Mouse (Mus musculus) midbrain, postnatal 0 days (tissue): ENCODE results near the gene Reep3. TPM values are rescaled to one million over a fixed set of nuclear protein-coding genes. Genes with fewer than 3 reads are reported as not detected.
A peak's percentile ranks its signal among the peaks of the same experiment; 100 is the strongest.

Experiments
- ATAC-seq: fragments of 200-750 bp; cut with Nextera tagmentation; 2 replicates; pipeline ENCODE4 v1.8.0; 2017; ENCODE audit warnings: moderate number of reproducible peaks, mild to moderate bottlenecking, moderate TSS enrichment, moderate library complexity; ENCODE audit not compliant: low FRiP score
- DNase-seq: peaks from one replicate; pipeline ENCODE4 v3.0.0-alpha.2; 2015; ENCODE audit warnings: low spot score
- H3K27ac ChIP-seq: fragments of 300-500 bp; sonication (generic); 2 replicates; pipeline ENCODE4 v1.5.1; 2014; ENCODE audit warnings: low read depth, mild to moderate bottlenecking, low read length, mixed read lengths
- H3K27me3 ChIP-seq: fragments of 300-500 bp; sonication (generic); 2 replicates; pipeline ENCODE4 v1.6.1; 2014; ENCODE audit warnings: low read length, control low read depth, mixed read lengths; ENCODE audit not compliant: insufficient read depth
- H3K36me3 ChIP-seq: fragments of 300-500 bp; sonication (generic); 2 replicates; pipeline ENCODE4 v1.6.1; 2014; ENCODE audit warnings: low read length, control low read depth, mixed read lengths; ENCODE audit not compliant: insufficient read depth
- H3K4me1 ChIP-seq: fragments of 300-500 bp; sonication (generic); 2 replicates; pipeline ENCODE4 v1.6.1; 2014; ENCODE audit warnings: mild to moderate bottlenecking, control low read depth, antibody characterized with exemption, low read length, mixed read lengths; ENCODE audit not compliant: insufficient read depth
- H3K4me2 ChIP-seq: fragments of 300-500 bp; sonication (generic); 2 replicates; pipeline ENCODE4 v1.6.1; 2014; ENCODE audit warnings: low read depth, mild to moderate bottlenecking, low read length, mixed read lengths; ENCODE audit not compliant: poor library complexity, severe bottlenecking
- H3K4me3 ChIP-seq: fragments of 300-500 bp; sonication (generic); 2 replicates; pipeline ENCODE4 v1.5.1; 2014; ENCODE audit warnings: low read depth, mild to moderate bottlenecking, low read length, moderate library complexity
- H3K9ac ChIP-seq: fragments of 300-500 bp; sonication (generic); replicated peaks from 2 replicates; pipeline ENCODE4 v1.6.1; 2014; ENCODE audit warnings: mild to moderate bottlenecking, low read length, moderate library complexity, mixed read lengths; ENCODE audit not compliant: poor library complexity, severe bottlenecking
- H3K9me3 ChIP-seq: fragments of 300-500 bp; sonication (generic); 2 replicates; pipeline ENCODE4 v1.6.1; 2016; ENCODE audit warnings: low read length, control low read depth
- CTCF ChIP-seq: IDR thresholded peaks from 2 replicates; pipeline ENCODE4 v1.5.1; 2016; ENCODE audit warnings: antibody characterized with exemption, mild to moderate bottlenecking
- WGBS: fragments of 180-500 bp; shearing (Covaris S2); extraction: QIAGEN DNeasy Blood & Tissue Kit; methylation state at CpG from one replicate; pipeline ENCODE4 v1.1.7; 2014; 5-methylcytosine and 5-hydroxymethylcytosine counted together
- polyA plus RNA-seq: library from polyadenylated mRNA; unstranded; fragments of >200 nt; fragmentation: Nextera tagmentation; extraction: Ambion mirVana; gene quantifications from 2 replicates; pipeline ENCODE4 v1.2.1, GENCODE M21; 2015
- total RNA-seq: library from RNA; depleted of rRNA; stranded (reverse); fragments of >200 nt; gene quantifications from 2 replicates; pipeline ENCODE4 v1.2.3, GENCODE M21; 2014

Gene Reep3
- total and polyA plus RNA-seq, 2 experiments from 2014 or later: 26.6 to 28.1 TPM

DNA sequence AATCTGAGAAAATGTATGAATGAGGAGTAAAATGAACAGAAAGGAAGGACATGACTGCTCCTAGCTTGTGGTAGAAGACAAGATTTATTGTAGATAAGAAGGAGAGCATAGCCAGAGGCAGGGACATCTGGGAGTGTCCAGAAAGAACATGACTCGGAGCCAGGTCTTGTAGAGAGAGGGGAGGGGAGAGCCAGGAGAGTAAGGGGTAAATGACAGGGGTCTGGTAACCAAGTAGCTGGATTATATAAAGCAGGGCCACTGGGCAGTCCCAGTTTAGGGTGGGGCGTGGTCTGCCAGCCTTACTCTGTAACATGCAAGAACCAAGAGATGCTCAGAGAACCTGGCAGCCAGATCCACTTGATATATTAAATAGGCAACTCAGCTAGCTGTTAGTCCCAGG, 123.5 kb downstream of the Reep3 start:
- no peak for ATAC-seq
- WGBS: 62% methylated on average over 2 of the region's 2 CpGs

DNA sequence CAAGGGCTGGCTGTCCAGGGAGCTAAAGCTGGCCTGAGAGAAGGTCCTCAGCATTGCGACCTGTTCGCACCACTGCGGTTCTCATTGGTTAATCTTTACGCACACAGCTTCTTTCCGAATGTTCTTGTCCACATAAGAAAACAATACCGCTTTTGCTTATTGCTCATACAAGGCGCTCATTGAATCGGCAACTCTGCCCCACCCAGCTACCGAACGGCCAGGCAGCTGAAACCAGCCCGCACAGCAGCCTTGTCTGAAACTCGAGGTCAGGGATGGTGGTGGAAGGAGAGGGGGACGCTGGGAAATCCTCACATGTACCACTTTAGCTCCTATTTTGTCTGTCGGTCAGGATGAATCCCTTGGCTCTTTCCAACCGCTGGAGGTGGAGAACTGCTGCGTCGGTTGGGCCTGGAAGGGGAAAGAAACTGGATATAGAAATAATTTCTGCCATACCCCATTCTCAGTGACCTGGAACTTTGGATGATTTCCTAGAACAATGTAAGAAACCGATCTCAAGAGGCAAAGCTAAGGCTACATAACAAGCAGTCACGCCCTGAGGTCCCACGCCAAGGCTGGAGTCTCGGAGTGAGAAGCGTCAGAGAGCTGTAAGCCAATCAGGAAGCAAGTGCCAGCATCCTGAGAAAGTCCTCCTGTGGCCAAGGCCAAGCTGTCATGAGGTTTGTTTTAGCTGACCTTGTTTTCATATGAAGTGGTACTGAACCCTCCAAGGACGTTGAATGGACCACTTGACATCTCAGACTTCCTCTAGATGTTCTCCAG, 126.2 kb downstream of the Reep3 start:
- H3K9ac ChIP-seq: no peak overlapping the region

More for the DNA sequence above, 123.5 kb downstream of the Reep3 start:
- H3K4me3 ChIP-seq: no peak overlapping the region
- H3K36me3 ChIP-seq: no peaks in the 10 kb centered on the region
- H3K9me3 ChIP-seq: no peaks in the 10 kb centered on the region
- H3K9ac ChIP-seq: no peak overlapping the region
- H3K4me2 ChIP-seq: no peak overlapping the region
- no peak for TF ChIP-seq CTCF
- no peaks in the 10 kb centered on the region for H3K27me3 ChIP-seq
- H3K4me1 ChIP-seq: no peaks in the 10 kb centered on the region
- DNase-seq: no peak
- H3K27ac ChIP-seq: no peak overlapping the region

DNA sequence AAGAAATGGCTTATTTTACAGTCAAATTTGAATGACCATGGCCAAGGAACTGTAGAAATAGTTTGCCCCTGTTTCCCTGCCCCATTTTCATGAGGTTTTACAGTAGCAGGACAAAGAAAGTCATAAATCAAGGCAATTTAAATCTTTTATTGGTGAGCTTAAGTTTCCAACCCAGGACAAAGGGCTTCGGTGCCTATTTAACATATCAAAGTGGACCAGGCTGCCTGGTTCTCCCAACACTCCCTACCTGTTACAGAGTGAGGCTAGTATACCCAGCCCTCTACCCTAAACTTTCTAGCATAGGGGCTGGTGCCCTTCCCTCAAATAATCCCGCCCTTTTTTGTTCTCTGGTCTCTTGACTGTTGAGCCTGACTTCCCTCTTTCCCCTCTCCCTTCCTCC, 127.2 kb downstream of the Reep3 start:
- H3K4me3 ChIP-seq: no peak overlapping the region
- no peak for TF ChIP-seq CTCF
- H3K9me3 ChIP-seq: no peaks in the 10 kb centered on the region
- DNase-seq: no peak
- no peaks in the 10 kb centered on the region for H3K27me3 ChIP-seq
- H3K4me1 ChIP-seq: no peaks in the 10 kb centered on the region
- H3K36me3 ChIP-seq: no peaks in the 10 kb centered on the region
- no peak overlapping the region for H3K4me2 ChIP-seq
- no peak overlapping the region for H3K9ac ChIP-seq
- 48% methylated on average over 2 of the region's 2 CpGs for WGBS
- H3K27ac ChIP-seq: no peak overlapping the region
- no peak for ATAC-seq

More for the DNA sequence above, 126.2 kb downstream of the Reep3 start:
- DNase-seq (no peak), ATAC-seq (no peak)
- Histone ChIP-seq H3K27ac (no peak overlapping the region), H3K36me3 (no peaks in the 10 kb centered on the region), H3K27me3 (no peaks in the 10 kb centered on the region), H3K9me3 (no peaks in the 10 kb centered on the region), H3K4me2 (no peak overlapping the region), H3K4me3 (no peak overlapping the region), H3K4me1 (no peaks in the 10 kb centered on the region)
- WGBS: 93% methylated on average over 23 of the region's 23 CpGs
- no peak for TF ChIP-seq CTCF

DNA sequence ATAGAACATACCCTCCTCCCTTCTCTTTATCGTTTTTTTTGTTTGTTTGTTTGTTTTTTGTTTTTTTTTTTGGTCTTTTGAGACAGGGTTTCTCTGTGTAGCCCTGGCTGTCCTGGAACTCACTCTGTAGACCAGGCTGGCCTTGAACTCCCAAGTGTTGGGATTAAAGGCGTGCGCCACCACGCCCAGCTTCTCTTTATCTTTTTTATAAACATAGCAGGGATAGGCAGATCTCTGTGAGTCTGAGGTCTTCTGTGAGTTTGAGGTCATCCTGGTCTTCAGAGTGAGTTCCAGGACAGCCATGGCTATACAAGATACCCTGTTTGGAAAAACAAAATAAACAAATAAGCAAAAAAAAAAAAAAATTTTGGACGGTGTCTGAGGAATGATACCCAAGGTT, 127.7 kb downstream of the Reep3 start:
- H3K4me3 ChIP-seq: no peak overlapping the region
- H3K27ac ChIP-seq: no peak overlapping the region
- H3K4me2 ChIP-seq: no peak overlapping the region
- no peak for ATAC-seq
- H3K36me3 ChIP-seq: no peaks in the 10 kb centered on the region
- no peaks in the 10 kb centered on the region for H3K27me3 ChIP-seq
- DNase-seq: no peak
- no peaks in the 10 kb centered on the region for H3K9me3 ChIP-seq
- no peak for TF ChIP-seq CTCF
- no peak overlapping the region for H3K9ac ChIP-seq
- 79% methylated on average over 5 of the region's 5 CpGs for WGBS
- no peaks in the 10 kb centered on the region for H3K4me1 ChIP-seq

DNA sequence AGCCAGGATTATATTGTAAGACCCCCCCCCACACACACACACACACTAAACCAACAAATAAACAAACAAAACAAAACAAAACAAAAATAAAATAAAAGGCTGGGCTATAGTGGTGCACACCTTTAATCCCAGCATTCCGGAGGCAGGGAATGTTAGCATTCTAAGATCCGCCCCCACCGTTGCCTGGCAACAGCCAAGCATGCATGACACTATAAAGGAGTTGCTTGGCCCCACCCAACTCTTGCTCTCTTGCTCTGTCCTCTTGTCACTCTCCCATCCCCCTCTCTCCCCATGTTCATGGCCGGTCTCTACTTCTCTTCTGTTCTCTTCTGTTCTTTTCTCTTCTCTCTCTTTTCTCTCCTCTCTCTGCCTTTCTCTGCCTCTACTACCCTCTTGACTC, 128.2 kb downstream of the Reep3 start:
- 38% methylated on average over 4 of the region's 4 CpGs for WGBS
- no peak for ATAC-seq

DNA sequence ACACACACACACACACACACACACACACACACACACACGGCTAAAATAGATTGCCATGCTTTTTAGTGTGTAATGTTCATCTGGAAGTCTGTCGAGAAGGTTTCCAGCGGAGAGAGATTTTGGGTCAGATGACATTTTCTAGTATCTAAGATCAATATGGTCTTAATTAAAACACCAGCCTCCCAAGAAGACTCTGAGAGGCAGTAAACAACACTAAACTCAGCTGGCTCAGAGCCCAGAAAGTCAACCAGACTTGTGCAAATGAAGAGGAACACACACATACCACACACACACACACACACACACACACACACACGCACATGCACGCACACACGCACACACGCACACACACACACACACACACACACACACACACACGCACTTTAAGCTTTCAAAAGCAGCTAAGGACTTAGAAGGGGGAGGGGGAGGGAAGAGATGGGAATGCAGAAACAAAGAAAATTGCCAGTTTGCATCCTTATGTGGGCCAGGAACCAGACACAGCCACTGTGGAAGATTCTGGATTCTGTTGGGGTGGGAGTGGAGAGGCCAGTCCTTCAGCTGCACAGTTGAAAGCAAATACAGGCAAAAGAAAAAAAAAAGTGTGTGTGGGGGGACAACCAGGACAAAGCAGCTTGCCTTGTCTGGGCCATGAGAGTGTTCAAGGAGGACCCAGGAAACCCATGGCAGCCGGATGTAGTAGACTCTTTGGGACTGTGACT, 130.2 kb downstream of the Reep3 start:
- Histone ChIP-seq H3K27ac (no peak overlapping the region), H3K4me3 (no peak overlapping the region), H3K4me2 (no peak overlapping the region), H3K4me1 (no peaks in the 10 kb centered on the region), H3K9ac (no peak overlapping the region), H3K36me3 (no peaks in the 10 kb centered on the region), H3K27me3 (no peaks in the 10 kb centered on the region), H3K9me3 (no peaks in the 10 kb centered on the region)
- 73% methylated on average over 9 of the region's 9 CpGs for WGBS
- DNase-seq: peak; percentile 84
- no peak for TF ChIP-seq CTCF
- no peak for ATAC-seq

More for the DNA sequence above, 128.2 kb downstream of the Reep3 start:
- no peak for TF ChIP-seq CTCF
- no peaks in the 10 kb centered on the region for H3K9me3 ChIP-seq
- no peak overlapping the region for H3K4me2 ChIP-seq
- H3K4me3 ChIP-seq: no peak overlapping the region
- no peak overlapping the region for H3K27ac ChIP-seq
- DNase-seq: no peak
- no peak overlapping the region for H3K9ac ChIP-seq
- H3K36me3 ChIP-seq: no peaks in the 10 kb centered on the region
- H3K27me3 ChIP-seq: no peaks in the 10 kb centered on the region
- H3K4me1 ChIP-seq: no peaks in the 10 kb centered on the region
